Mouse (Mus musculus) T-cell, adult 2 months (primary cell): ENCODE measurements around the gene Atxn2l.

ENCODE experiments used
- DNase-seq: peaks from one replicate; pipeline ENCODE4 v3.0.0; 2022; ENCODE audit warnings: low spot score

Gene Atxn2l

GRCm38 (mm10) chr7:126463004-126463403, 40.2 kb downstream of the Atxn2l start, which contains the start of gene Atp2a1:
Atp2a1 (minus strand) TSS chr7:126463108.
- DNase-seq, result no peak

- DNase-seq, result no peak
Observed at GRCm38 (mm10) chr7:126461626-126462025, 41.6 kb downstream of the Atxn2l start.

- no peak for DNase-seq
Observed at GRCm38 (mm10) chr7:126460623-126461399, 42.4 kb downstream of the Atxn2l start.

- no peak for DNase-seq
Observed at GRCm38 (mm10) chr7:126458844-126459618, 44.2 kb downstream of the Atxn2l start.

- DNase-seq, result no peak
Observed at GRCm38 (mm10) chr7:126458225-126458624, 45.0 kb downstream of the Atxn2l start.

- DNase-seq, result no peak
Observed at GRCm38 (mm10) chr7:126456382-126457266, 46.6 kb downstream of the Atxn2l start.

GRCm38 (mm10) chr7:126455242-126455641, 48.0 kb downstream of the Atxn2l start:
- DNase-seq, result no peak

GRCm38 (mm10) chr7:126453861-126454260, 49.4 kb downstream of the Atxn2l start:
- no peak for DNase-seq

- DNase-seq, result no peak
Observed at GRCm38 (mm10) chr7:126452244-126452643, 51.0 kb downstream of the Atxn2l start.

- no peak for DNase-seq
Observed at GRCm38 (mm10) chr7:126450641-126451040, 52.6 kb downstream of the Atxn2l start.

GRCm38 (mm10) chr7:126449991-126450390, 53.2 kb downstream of the Atxn2l start:
- no peak for DNase-seq

GRCm38 (mm10) chr7:126448481-126448880, 54.8 kb downstream of the Atxn2l start:
- DNase-seq, result no peak

GRCm38 (mm10) chr7:126446217-126446616, 57.0 kb downstream of the Atxn2l start:
- no peak for DNase-seq

- no peak for DNase-seq
Observed at GRCm38 (mm10) chr7:126445104-126445815, 58.0 kb downstream of the Atxn2l start.

GRCm38 (mm10) chr7:126444536-126444935, 58.7 kb downstream of the Atxn2l start:
- no peak for DNase-seq

GRCm38 (mm10) chr7:126443997-126444396, 59.2 kb downstream of the Atxn2l start:
- DNase-seq, result no peak
